Mouse (Mus musculus): ENCODE data around the gene Hspa1a. TPM values are rescaled to one million over a fixed set of nuclear protein-coding genes. Genes with fewer than 3 reads are reported as not detected.

The Hspa1a gene
- total RNA-seq, 2 experiments from 2014 or later, result 14.9 to 17.9 TPM

Other genes with a start within 250 kb of the Hspa1a start
- 10 to 100 TPM; 16.5 to 17.5 TPM for gene C4b, start 228.3 kb downstream of the Hspa1a start, total RNA-seq (2021)
- gene Cyp21a1, start 167.6 kb downstream of the Hspa1a start, total RNA-seq (2021), result under 1 TPM; 0.12 to 0.19 TPM
- gene Stk19, start 135.2 kb downstream of the Hspa1a start, total RNA-seq (2021), result 10 to 100 TPM; 57.3 to 59.8 TPM
- gene Dxo, start 135.1 kb downstream of the Hspa1a start, total RNA-seq (2021), result 10 to 100 TPM; 36.7 to 37.7 TPM
- 10 to 100 TPM; 64.7 to 72.4 TPM for gene Skiv2l, start 121.9 kb downstream of the Hspa1a start, total RNA-seq (2021)
- gene Nelfe, start 121.8 kb downstream of the Hspa1a start, total RNA-seq (2021), result 10 to 100 TPM; 32.1 to 39.1 TPM
- under 1 TPM in 1 of 2 experiments, not detected in 1; 0.17 TPM for gene Cfb, start 109.6 kb downstream of the Hspa1a start, total RNA-seq (2021)
- 1 to 10 TPM; 7.3 to 7.7 TPM for gene Zbtb12, start 92.7 kb downstream of the Hspa1a start, total RNA-seq (2021)
- not detected for gene Gm20547, start 90.1 kb downstream of the Hspa1a start, total RNA-seq (2021)
- gene C2, start 73.9 kb downstream of the Hspa1a start, total RNA-seq (2021), result 1 to 10 TPM in 1 of 2 experiments, under 1 TPM in 1; 0.86 to 1.9 TPM
- gene Ehmt2, start 73.7 kb downstream of the Hspa1a start, total RNA-seq (2021), result 100 to 1,000 TPM; 164 to 188 TPM
- gene Slc44a4, start 57.7 kb downstream of the Hspa1a start, total RNA-seq (2021), result under 1 TPM; 0.20 to 0.21 TPM
- 10 to 100 TPM; 37.2 to 37.4 TPM for gene Neu1, start 40.9 kb downstream of the Hspa1a start, total RNA-seq (2021)
- 10 to 100 TPM; 17.0 to 23.5 TPM for gene Hspa1b, start 12.9 kb downstream of the Hspa1a start, total RNA-seq (2021)
- not detected for gene Gm20481, start 2.2 kb downstream of the Hspa1a start, total RNA-seq (2021)
- gene Hspa1l, start 547 bp upstream of the Hspa1a start, total RNA-seq (2021), result under 1 TPM; 0.22 to 0.31 TPM
- gene Lsm2, start 9.7 kb upstream of the Hspa1a start, total RNA-seq (2021), result 10 to 100 TPM; 18.1 to 19.3 TPM
- gene Vars, start 28.8 kb upstream of the Hspa1a start, total RNA-seq (2021), result 10 to 100 TPM; 43.7 to 55.6 TPM
- under 1 TPM; 0.07 to 0.23 TPM for gene Vwa7, start 44.4 kb upstream of the Hspa1a start, total RNA-seq (2021)
- gene Sapcd1, start 55.9 kb upstream of the Hspa1a start, total RNA-seq (2021), result 1 to 10 TPM in 1 of 2 experiments, under 1 TPM in 1; 0.64 to 1.1 TPM
- under 1 TPM; 0.62 to 0.82 TPM for gene Msh5, start 74.6 kb upstream of the Hspa1a start, total RNA-seq (2021)
- gene Clic1, start 77.8 kb upstream of the Hspa1a start, total RNA-seq (2021), result 10 to 100 TPM in 1 of 2 experiments, 1 to 10 TPM in 1; 9.7 to 10.1 TPM
- gene Ddah2, start 86.9 kb upstream of the Hspa1a start, total RNA-seq (2021), result 10 to 100 TPM; 19.5 to 20.7 TPM
- not detected for gene Ly6g6c, start 93.2 kb upstream of the Hspa1a start, total RNA-seq (2021)
- gene Mpig6b, start 94.0 kb upstream of the Hspa1a start, total RNA-seq (2021), result not detected
- gene Ly6g6e, start 104.7 kb upstream of the Hspa1a start, total RNA-seq (2021), result 1 to 10 TPM; 4.1 to 4.3 TPM
- 1 to 10 TPM in 1 of 2 experiments, under 1 TPM in 1; 0.80 to 1.2 TPM for gene Ly6g6d, start 105.9 kb upstream of the Hspa1a start, total RNA-seq (2021)
- not detected for gene Ly6g6f, start 113.5 kb upstream of the Hspa1a start, total RNA-seq (2021)
- gene Abhd16a, start 117.1 kb upstream of the Hspa1a start, total RNA-seq (2021), result 10 to 100 TPM; 97.9 to 98.1 TPM
- not detected for gene Ly6g5c, start 136.1 kb upstream of the Hspa1a start, total RNA-seq (2021)
- under 1 TPM; 0.42 to 0.54 TPM for gene Ly6g5b, start 143.3 kb upstream of the Hspa1a start, total RNA-seq (2021)
- gene Gpank1, start 149.3 kb upstream of the Hspa1a start, total RNA-seq (2021), result 10 to 100 TPM; 14.2 to 14.4 TPM
- 100 to 1,000 TPM; 179 to 181 TPM for gene Csnk2b, start 149.9 kb upstream of the Hspa1a start, total RNA-seq (2021)
- 10 to 100 TPM; 27.0 to 27.3 TPM for gene D17H6S53E, start 154.2 kb upstream of the Hspa1a start, total RNA-seq (2021)
- gene Apom, start 159.9 kb upstream of the Hspa1a start, total RNA-seq (2021), result not detected
- 100 to 1,000 TPM; 290 to 320 TPM for gene Bag6, start 163.0 kb upstream of the Hspa1a start, total RNA-seq (2021)
- gene Prrc2a, start 192.7 kb upstream of the Hspa1a start, total RNA-seq (2021), result 100 to 1,000 TPM; 302 to 353 TPM
- 10 to 100 TPM; 10.4 to 10.8 TPM for gene Aif1, start 203.9 kb upstream of the Hspa1a start, total RNA-seq (2021)
- gene Lst1, start 216.3 kb upstream of the Hspa1a start, total RNA-seq (2021), result 1 to 10 TPM; 8.1 to 8.9 TPM
- under 1 TPM; 0.42 to 0.54 TPM for gene Ltb, start 222.3 kb upstream of the Hspa1a start, total RNA-seq (2021)
- gene Tnf, start 229.9 kb upstream of the Hspa1a start, total RNA-seq (2021), result not detected
- gene Lta, start 233.2 kb upstream of the Hspa1a start, total RNA-seq (2021), result under 1 TPM in 1 of 2 experiments, not detected in 1; 0.20 TPM
- not detected for gene Gm16181, start 248.7 kb upstream of the Hspa1a start, total RNA-seq (2021)